In the genomic region with DNA sequence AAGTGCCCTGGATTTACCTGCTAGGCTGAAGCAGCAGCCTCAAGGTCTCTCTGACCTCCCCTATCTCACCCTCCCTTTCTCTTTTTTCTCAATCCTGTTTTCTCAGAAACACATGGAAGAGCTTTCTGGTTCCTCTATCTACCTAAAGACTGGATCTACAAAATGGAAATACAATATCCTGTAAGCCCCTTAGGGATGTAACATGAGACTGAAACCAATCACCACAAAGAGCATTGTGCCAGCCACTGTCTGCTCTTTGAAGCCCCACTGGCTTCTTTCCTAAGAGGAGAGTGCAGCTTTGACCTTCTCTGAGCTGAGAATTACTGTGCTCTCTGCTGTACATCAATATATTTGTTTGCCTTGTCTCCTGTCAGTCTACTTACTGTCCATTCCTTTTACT, we compare ENCODE assay signal across 32 mouse cellular contexts.
DNase-seq lines count a peak whose midpoint lies in the region; ATAC-seq and TF ChIP-seq lines count a peak whose summit lies in the region.
"Had no signal": no experiment of that assay in that cellular context is flagged by ENCODE, and none has a peak within 500 bp of the region (broad histone marks: within the 10 kb centered on the region; RNA-seq: fewer than 3 reads in every experiment).

No protein-coding gene starts in this region.

- H3K27me3 ChIP-seq in forebrain, embryonic 10.5 days (ENCODE audit: poor library complexity, severe bottlenecking), result no peaks in the 10 kb centered on the region
- H3K27me3 ChIP-seq in forebrain, embryonic 12.5 days, result no peaks in the 10 kb centered on the region
- no peaks in the 10 kb centered on the region for H3K27me3 ChIP-seq in embryonic facial prominence, embryonic 10.5 days (replicated peaks; ENCODE audit: low read depth, poor library complexity, severe bottlenecking)
- H3K27me3 ChIP-seq: heart, embryonic 12.5 days; hindbrain, embryonic 13.5 days; neural tube, embryonic 15.5 days had no signal

- no peak for TF ChIP-seq POLR2A in embryonic fibroblast, embryonic 13.5 days (IDR thresholded peaks at IDR 0.05; ENCODE audit: low read depth, low read length)

- DNase-seq in forebrain, embryonic 10.5 days (ENCODE audit: extremely low spot score, low spot score), result no peak
- peak; percentile 14 for DNase-seq in embryonic facial prominence, embryonic 10.5 days (ENCODE audit: low spot score)
- DNase-seq in right cerebral cortex, postnatal 10 days (ENCODE audit: low spot score in 2 of 2), result no peak
- DNase-seq in urinary bladder, postnatal 14 days (ENCODE audit: low spot score), result no peak
- no peak for DNase-seq in yolk sac, embryonic 10.5 days (ENCODE audit: low spot score)
- DNase-seq: adrenal gland, postnatal 10 days; cerebellum, adult 8-10 months; cerebellum, postnatal 25 days; gastrocnemius, postnatal 25 days; heart, adult 11 months; heart, postnatal 4 days; kidney, adult 11 months; kidney, postnatal 36 days; liver; lung, adult 2 months; lung, postnatal 10 days; midbrain, embryonic 14.5 days; retina, postnatal 1 day; thymus, postnatal 4 days had no signal

- no peak for TF ChIP-seq CTCF in embryonic fibroblast, embryonic 13.5 days (IDR thresholded peaks at IDR 0.05; ENCODE audit: borderline replicate concordance, insufficient read depth, low read length)

- H3K9ac ChIP-seq in forebrain, embryonic 12.5 days, result no peak overlapping the region
- H3K9ac ChIP-seq: heart, embryonic 12.5 days; hindbrain, embryonic 13.5 days; liver, embryonic 14.5 days; neural tube, embryonic 15.5 days had no signal

- H3K27ac ChIP-seq in forebrain, embryonic 10.5 days, result peak overlapping the region; percentile 36; the same call in 1 of the 2 replicates
- no peak overlapping the region for H3K27ac ChIP-seq in forebrain, embryonic 12.5 days
- peak overlapping the region; percentile 70 for H3K27ac ChIP-seq in embryonic facial prominence, embryonic 10.5 days (replicated peaks)
- H3K27ac ChIP-seq in embryonic fibroblast, embryonic 13.5 days (ENCODE audit: insufficient read depth, low read length), result peak overlapping the region; percentile 10; the same call in 1 of the 2 replicates
- H3K27ac ChIP-seq: hindbrain, embryonic 13.5 days; layer of hippocampus, adult 2 months; left cerebral cortex, adult 2 months; liver, embryonic 14.5 days; macrophage; neural tube, embryonic 15.5 days had no signal

- ATAC-seq in forebrain, embryonic 12.5 days (ENCODE audit: low FRiP score), result no peak
- ATAC-seq: forebrain, embryonic 14.5 days; inflammation-experienced regulatory T-cells, adult 6 months; Patski had no signal

- H3K36me3 ChIP-seq in forebrain, embryonic 10.5 days (replicated peaks), result no peaks in the 10 kb centered on the region
- H3K36me3 ChIP-seq in forebrain, embryonic 12.5 days (replicated peaks), result no peaks in the 10 kb centered on the region
- no peaks in the 10 kb centered on the region for H3K36me3 ChIP-seq in embryonic facial prominence, embryonic 10.5 days (replicated peaks)
- H3K36me3 ChIP-seq: G1E; hindbrain, embryonic 13.5 days had no signal

- H3K4me3 ChIP-seq in forebrain, embryonic 10.5 days, result no peak overlapping the region
- H3K4me3 ChIP-seq in forebrain, embryonic 12.5 days (replicated peaks), result no peak overlapping the region
- H3K4me3 ChIP-seq in embryonic facial prominence, embryonic 10.5 days, result no peak overlapping the region
- no peak overlapping the region for H3K4me3 ChIP-seq in embryonic fibroblast, embryonic 13.5 days (ENCODE audit: insufficient read depth, low read length)
- H3K4me3 ChIP-seq: heart, embryonic 12.5 days; hindbrain, embryonic 13.5 days; layer of hippocampus, adult 2 months; left cerebral cortex, adult 2 months; neural tube, embryonic 15.5 days had no signal

- H3K9me3 ChIP-seq in forebrain, embryonic 10.5 days, result no peaks in the 10 kb centered on the region
- no peaks in the 10 kb centered on the region for H3K9me3 ChIP-seq in forebrain, embryonic 12.5 days
- no peaks in the 10 kb centered on the region for H3K9me3 ChIP-seq in embryonic facial prominence, embryonic 10.5 days
- H3K9me3 ChIP-seq: G1E; heart, embryonic 12.5 days; hindbrain, embryonic 13.5 days; neural tube, embryonic 15.5 days had no signal

- H3K4me1 ChIP-seq in forebrain, embryonic 10.5 days, result peaks cover 24% of the 10 kb centered on the region
- no peaks in the 10 kb centered on the region for H3K4me1 ChIP-seq in forebrain, embryonic 12.5 days
- H3K4me1 ChIP-seq in embryonic facial prominence, embryonic 10.5 days, result peaks cover 31% of the 10 kb centered on the region
- no peaks in the 10 kb centered on the region for H3K4me1 ChIP-seq in embryonic fibroblast, embryonic 13.5 days (ENCODE audit: control insufficient read depth, insufficient read depth, low read length)
- H3K4me1 ChIP-seq: heart, embryonic 12.5 days; hindbrain, embryonic 13.5 days; neural tube, embryonic 15.5 days had no signal

- H3K4me2 ChIP-seq in forebrain, embryonic 12.5 days, result no peak overlapping the region
- H3K4me2 ChIP-seq: heart, embryonic 12.5 days; hindbrain, embryonic 13.5 days; neural tube, embryonic 15.5 days had no signal
